Mouse (Mus musculus): ENCODE results near the gene Olfr294. TPM values are rescaled to one million over a fixed set of nuclear protein-coding genes. Genes with fewer than 3 reads are reported as not detected.

The Olfr294 gene
- total RNA-seq (2014; fragmentation: Nextera tagmentation) (not detected in 2 replicates), total RNA-seq (2017) (not detected in 2 replicates)

DNA sequence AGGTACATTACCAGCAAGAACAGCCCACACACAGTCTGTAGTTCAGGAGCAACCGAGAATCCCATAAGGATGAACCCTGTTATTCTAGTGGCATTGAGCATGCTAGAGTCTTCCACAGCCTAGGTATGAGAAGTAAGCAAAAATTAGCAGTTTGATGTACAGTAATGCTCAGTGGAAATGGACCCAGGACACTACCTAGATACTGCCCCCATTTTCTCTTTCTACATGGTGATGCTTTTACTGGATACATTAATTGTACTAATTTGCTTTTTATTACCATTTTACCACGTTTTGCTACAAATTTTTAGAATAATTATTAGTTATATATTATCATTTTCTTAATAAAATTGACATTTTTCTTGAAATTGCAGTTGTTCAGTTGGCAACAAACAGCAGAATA lies at the start of gene Olfr294:
Gene Olfr294, minus strand, starts transcription at position 101 of the 400 bp plus-strand sequence.
- ATAC-seq (replicated peaks; ENCODE audit: low FRiP score, low TSS enrichment, poor library complexity, severe bottlenecking), result no peak

DNA sequence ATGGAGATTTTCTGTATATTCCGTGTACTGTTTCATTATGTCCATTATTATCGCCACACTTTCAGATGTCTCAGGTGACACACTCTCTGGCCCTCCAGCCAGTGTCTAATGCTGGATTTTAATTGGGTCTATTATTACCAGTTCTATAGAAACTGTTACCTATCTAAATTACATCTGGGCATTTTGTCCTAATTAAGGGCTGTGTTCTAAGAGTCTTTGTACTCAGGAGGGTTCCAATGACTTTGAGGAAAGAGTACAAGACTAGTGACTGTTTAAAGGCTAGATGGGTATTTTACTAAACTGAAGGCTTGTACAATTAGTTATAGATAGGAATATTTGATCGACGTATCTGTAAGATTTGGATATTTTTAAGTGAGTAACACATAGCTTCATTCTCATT lies 32.3 kb upstream of the Olfr294 start, which contains the start of gene Olfr293:
Gene Olfr293, plus strand, starts transcription at position 301 of the 400 bp plus-strand sequence.
- ATAC-seq (replicated peaks; ENCODE audit: low FRiP score, low TSS enrichment, poor library complexity, severe bottlenecking), result no peak

DNA sequence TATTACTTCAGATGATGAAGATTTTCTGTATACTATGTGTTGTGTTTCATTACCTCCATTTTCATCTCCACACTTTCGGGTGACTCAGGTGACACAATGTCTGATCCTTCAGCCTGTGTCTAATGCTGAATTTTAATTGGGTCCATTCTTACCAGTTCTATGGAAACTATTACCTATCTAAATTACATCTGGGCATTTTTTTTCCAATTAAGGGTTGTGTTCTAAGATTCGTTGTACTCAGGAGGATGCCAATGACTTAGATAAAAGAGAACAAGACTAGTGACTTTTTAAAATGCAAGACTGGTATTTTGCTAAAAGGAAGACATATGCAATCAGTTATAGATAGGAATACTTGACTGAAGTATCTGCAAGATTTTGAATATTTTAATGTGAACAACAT lies 32.9 kb downstream of the Olfr294 start, which contains the start of gene Olfr295:
Gene Olfr295, plus strand, starts transcription at position 301 of the 400 bp plus-strand sequence.
- no peak for ATAC-seq (replicated peaks; ENCODE audit: low FRiP score, low TSS enrichment, poor library complexity, severe bottlenecking)

Other genes starting within 250 kb of the Olfr294 start
- gene Olfr305, start 249.7 kb downstream of the Olfr294 start, total RNA-seq (2014; fragmentation: Nextera tagmentation), result not detected in 2 replicates
- gene Olfr305, start 249.7 kb downstream of the Olfr294 start, total RNA-seq (2017), result not detected in 2 replicates
- gene Olfr304, start 230.0 kb downstream of the Olfr294 start, total RNA-seq (2014; fragmentation: Nextera tagmentation), result not detected in 2 replicates
- gene Olfr304, start 230.0 kb downstream of the Olfr294 start, total RNA-seq (2017), result not detected in 2 replicates
- gene Olfr303, start 218.9 kb downstream of the Olfr294 start, total RNA-seq (2014; fragmentation: Nextera tagmentation), result not detected in 2 replicates
- gene Olfr303, start 218.9 kb downstream of the Olfr294 start, total RNA-seq (2017), result not detected in 2 replicates
- gene Olfr301, start 212.8 kb downstream of the Olfr294 start, total RNA-seq (2014; fragmentation: Nextera tagmentation), result not detected in 2 replicates
- gene Olfr301, start 212.8 kb downstream of the Olfr294 start, total RNA-seq (2017), result not detected in 2 replicates
- gene Olfr299, start 156.7 kb downstream of the Olfr294 start, total RNA-seq (2014; fragmentation: Nextera tagmentation), result not detected in 2 replicates
- not detected in 2 replicates for gene Olfr299, start 156.7 kb downstream of the Olfr294 start, total RNA-seq (2017)
- gene Olfr298, start 124.2 kb downstream of the Olfr294 start, total RNA-seq (2014; fragmentation: Nextera tagmentation), result not detected in 2 replicates
- gene Olfr298, start 124.2 kb downstream of the Olfr294 start, total RNA-seq (2017), result not detected in 2 replicates
- gene Olfr297, start 96.7 kb downstream of the Olfr294 start, total RNA-seq (2014; fragmentation: Nextera tagmentation), result not detected in 2 replicates
- not detected in 2 replicates for gene Olfr297, start 96.7 kb downstream of the Olfr294 start, total RNA-seq (2017)
- not detected in 2 replicates for gene Olfr295, start 32.8 kb downstream of the Olfr294 start, total RNA-seq (2014; fragmentation: Nextera tagmentation)
- not detected in 2 replicates for gene Olfr295, start 32.8 kb downstream of the Olfr294 start, total RNA-seq (2017)
- not detected in 2 replicates for gene Olfr293, start 32.4 kb upstream of the Olfr294 start, total RNA-seq (2014; fragmentation: Nextera tagmentation)
- gene Olfr293, start 32.4 kb upstream of the Olfr294 start, total RNA-seq (2017), result not detected in 2 replicates
- not detected in 2 replicates for gene Olfr292, start 71.7 kb upstream of the Olfr294 start, total RNA-seq (2014; fragmentation: Nextera tagmentation)
- not detected in 2 replicates for gene Olfr292, start 71.7 kb upstream of the Olfr294 start, total RNA-seq (2017)
- gene Folh1, start 159.3 kb upstream of the Olfr294 start, total RNA-seq (2014; fragmentation: Nextera tagmentation), result not detected in 2 replicates
- not detected in 2 replicates for gene Folh1, start 159.3 kb upstream of the Olfr294 start, total RNA-seq (2017)
- gene Vmn2r77, start 178.4 kb upstream of the Olfr294 start, total RNA-seq (2014; fragmentation: Nextera tagmentation), result not detected in 2 replicates
- not detected in 2 replicates for gene Vmn2r77, start 178.4 kb upstream of the Olfr294 start, total RNA-seq (2017)

Measured in megakaryocyte-erythroid progenitor cell, adult 5-6 weeks (primary cell).